Mouse (Mus musculus): ENCODE measurements around the gene Pdhx. TPM values are rescaled to one million over a fixed set of nuclear protein-coding genes. Genes with fewer than 3 reads are reported as not detected.

Gene Pdhx
- polyA plus RNA-seq, 1 experiment from 2014 or later = 41.0 TPM

- DNase-seq (ENCODE audit: low spot score) = no peak
- no peak overlapping the region for H3K4me3 ChIP-seq
- WGBS = 83% methylated on average over 3 of the region's 3 CpGs
- H3K9me3 ChIP-seq (replicated peaks) = no peaks in the 10 kb centered on the region
- H3K4me1 ChIP-seq = peaks cover 9% of the 10 kb centered on the region
- H3K27me3 ChIP-seq (ENCODE audit: low read depth, poor library complexity, severe bottlenecking) = no peaks in the 10 kb centered on the region
- no peak overlapping the region for H3K27ac ChIP-seq
- H3K36me3 ChIP-seq = no peaks in the 10 kb centered on the region
Measured at GRCm38 (mm10) chr2:102993841-102994607, 79.3 kb downstream of the Pdhx start.

- H3K27me3 ChIP-seq (ENCODE audit: low read depth, poor library complexity, severe bottlenecking) = no peaks in the 10 kb centered on the region
- no peaks in the 10 kb centered on the region for H3K4me1 ChIP-seq
- H3K27ac ChIP-seq = no peak overlapping the region
- H3K9me3 ChIP-seq (replicated peaks) = no peaks in the 10 kb centered on the region
- no peak for DNase-seq (ENCODE audit: low spot score)
- H3K4me3 ChIP-seq = no peak overlapping the region
- 91% methylated on average over 6 of the region's 6 CpGs for WGBS
- no peaks in the 10 kb centered on the region for H3K36me3 ChIP-seq
Measured at GRCm38 (mm10) chr2:102992405-102992804, 80.9 kb downstream of the Pdhx start.

GRCm38 (mm10) chr2:102990301-102990702, 83.0 kb downstream of the Pdhx start:
- Histone ChIP-seq H3K4me3 (no peak overlapping the region), H3K27ac (no peak overlapping the region), H3K36me3 (no peaks in the 10 kb centered on the region), H3K4me1 (no peaks in the 10 kb centered on the region), H3K9me3 (replicated peaks) (no peaks in the 10 kb centered on the region), H3K27me3 (ENCODE audit: low read depth, poor library complexity, severe bottlenecking) (no peaks in the 10 kb centered on the region)
- WGBS = 84% methylated on average over 2 of the region's 2 CpGs
- no peak for DNase-seq (ENCODE audit: low spot score)

GRCm38 (mm10) chr2:102989446-102989845, 83.9 kb downstream of the Pdhx start:
- Histone ChIP-seq H3K4me3 (no peak overlapping the region), H3K9me3 (replicated peaks) (no peaks in the 10 kb centered on the region), H3K27ac (no peak overlapping the region), H3K36me3 (no peaks in the 10 kb centered on the region), H3K27me3 (ENCODE audit: low read depth, poor library complexity, severe bottlenecking) (no peaks in the 10 kb centered on the region), H3K4me1 (no peaks in the 10 kb centered on the region)
- DNase-seq (ENCODE audit: low spot score) = no peak
- WGBS = 93% methylated on average over 1 of the region's 1 CpGs

GRCm38 (mm10) chr2:102987708-102988010, 85.7 kb downstream of the Pdhx start:
- Histone ChIP-seq H3K4me1 (no peaks in the 10 kb centered on the region), H3K36me3 (no peaks in the 10 kb centered on the region), H3K9me3 (replicated peaks) (no peaks in the 10 kb centered on the region), H3K27ac (no peak overlapping the region), H3K27me3 (ENCODE audit: low read depth, poor library complexity, severe bottlenecking) (no peaks in the 10 kb centered on the region), H3K4me3 (no peak overlapping the region)
- WGBS = 96% methylated on average over 4 of the region's 4 CpGs
- no peak for DNase-seq (ENCODE audit: low spot score)

- H3K27me3 ChIP-seq (ENCODE audit: low read depth, poor library complexity, severe bottlenecking) = no peaks in the 10 kb centered on the region
- no peak for DNase-seq (ENCODE audit: low spot score)
- WGBS = 92% methylated on average over 6 of the region's 6 CpGs
- H3K36me3 ChIP-seq = no peaks in the 10 kb centered on the region
- H3K4me3 ChIP-seq = no peak overlapping the region
- no peaks in the 10 kb centered on the region for H3K4me1 ChIP-seq
- H3K9me3 ChIP-seq (replicated peaks) = no peaks in the 10 kb centered on the region
- H3K27ac ChIP-seq = no peak overlapping the region
Measured at GRCm38 (mm10) chr2:102986964-102987707, 86.2 kb downstream of the Pdhx start.

GRCm38 (mm10) chr2:102986424-102986823, 86.9 kb downstream of the Pdhx start:
- Histone ChIP-seq H3K4me1 (no peaks in the 10 kb centered on the region), H3K36me3 (no peaks in the 10 kb centered on the region), H3K4me3 (no peak overlapping the region), H3K9me3 (replicated peaks) (no peaks in the 10 kb centered on the region), H3K27me3 (ENCODE audit: low read depth, poor library complexity, severe bottlenecking) (no peaks in the 10 kb centered on the region), H3K27ac (no peak overlapping the region)
- DNase-seq (ENCODE audit: low spot score) = no peak
- 63% methylated on average over 3 of the region's 3 CpGs for WGBS

- H3K4me1 ChIP-seq = no peaks in the 10 kb centered on the region
- no peak for DNase-seq (ENCODE audit: low spot score)
- no peaks in the 10 kb centered on the region for H3K36me3 ChIP-seq
- no peaks in the 10 kb centered on the region for H3K9me3 ChIP-seq (replicated peaks)
- H3K4me3 ChIP-seq = no peak overlapping the region
- no peaks in the 10 kb centered on the region for H3K27me3 ChIP-seq (ENCODE audit: low read depth, poor library complexity, severe bottlenecking)
- WGBS = 91% methylated on average over 2 of the region's 2 CpGs
- no peak overlapping the region for H3K27ac ChIP-seq
Measured at GRCm38 (mm10) chr2:102982822-102983221, 90.5 kb downstream of the Pdhx start.

- Histone ChIP-seq H3K27ac (no peak overlapping the region), H3K9me3 (replicated peaks) (no peaks in the 10 kb centered on the region), H3K36me3 (no peaks in the 10 kb centered on the region), H3K4me3 (no peak overlapping the region), H3K27me3 (ENCODE audit: low read depth, poor library complexity, severe bottlenecking) (no peaks in the 10 kb centered on the region), H3K4me1 (no peaks in the 10 kb centered on the region)
- 90% methylated on average over 8 of the region's 8 CpGs for WGBS
- DNase-seq (ENCODE audit: low spot score) = no peak
Measured at GRCm38 (mm10) chr2:102981446-102982314, 91.6 kb downstream of the Pdhx start.

- Histone ChIP-seq H3K4me3 (no peak overlapping the region), H3K27ac (no peak overlapping the region), H3K4me1 (no peaks in the 10 kb centered on the region), H3K36me3 (no peaks in the 10 kb centered on the region), H3K27me3 (ENCODE audit: low read depth, poor library complexity, severe bottlenecking) (no peaks in the 10 kb centered on the region), H3K9me3 (replicated peaks) (no peaks in the 10 kb centered on the region)
- 81% methylated on average over 2 of the region's 2 CpGs for WGBS
- DNase-seq (ENCODE audit: low spot score) = no peak
Measured at GRCm38 (mm10) chr2:102980870-102981269, 92.4 kb downstream of the Pdhx start.

GRCm38 (mm10) chr2:102979519-102979918, 93.8 kb downstream of the Pdhx start:
- no peak for DNase-seq (ENCODE audit: low spot score)
- Histone ChIP-seq H3K36me3 (no peaks in the 10 kb centered on the region), H3K27ac (no peak overlapping the region), H3K4me3 (no peak overlapping the region), H3K4me1 (no peaks in the 10 kb centered on the region), H3K9me3 (replicated peaks) (no peaks in the 10 kb centered on the region), H3K27me3 (ENCODE audit: low read depth, poor library complexity, severe bottlenecking) (no peaks in the 10 kb centered on the region)
- 83% methylated on average over 2 of the region's 2 CpGs for WGBS

- no peaks in the 10 kb centered on the region for H3K9me3 ChIP-seq (replicated peaks)
- no peaks in the 10 kb centered on the region for H3K27me3 ChIP-seq (ENCODE audit: low read depth, poor library complexity, severe bottlenecking)
- no peaks in the 10 kb centered on the region for H3K36me3 ChIP-seq
- H3K27ac ChIP-seq = no peak overlapping the region
- H3K4me1 ChIP-seq = no peaks in the 10 kb centered on the region
- H3K4me3 ChIP-seq = no peak overlapping the region
- DNase-seq (ENCODE audit: low spot score) = no peak
Measured at GRCm38 (mm10) chr2:102979112-102979511, 94.2 kb downstream of the Pdhx start.

Data from limb, embryonic 10.5 days (tissue).